Mouse (Mus musculus) large intestine, adult 2 months (tissue): ENCODE data around the gene P4hb. TPM values are rescaled to one million over a fixed set of nuclear protein-coding genes. Genes with fewer than 3 reads are reported as not detected.
A peak's percentile ranks its signal among the peaks of the same experiment; 100 is the strongest.

ENCODE experiments used
- DNase-seq: peaks from one replicate; pipeline ENCODE4 v3.0.0-alpha.2; 2012; ENCODE audit warnings: low read depth, low spot score
- WGBS: fragments of 180-500 bp; shearing (Covaris S2); methylation state at CpG from one replicate; pipeline ENCODE4 v1.1.7; 2018; 5-methylcytosine and 5-hydroxymethylcytosine counted together
- polyA plus RNA-seq: library from polyadenylated mRNA; depleted of rRNA; stranded (reverse); fragments of >200 nt; gene quantifications from 2 replicates; pipeline ENCODE4 v1.2.3, GENCODE M21; 2012; rRNA removed

Gene P4hb
- polyA plus RNA-seq = 496 and 716 TPM in 2 replicates

DNA sequence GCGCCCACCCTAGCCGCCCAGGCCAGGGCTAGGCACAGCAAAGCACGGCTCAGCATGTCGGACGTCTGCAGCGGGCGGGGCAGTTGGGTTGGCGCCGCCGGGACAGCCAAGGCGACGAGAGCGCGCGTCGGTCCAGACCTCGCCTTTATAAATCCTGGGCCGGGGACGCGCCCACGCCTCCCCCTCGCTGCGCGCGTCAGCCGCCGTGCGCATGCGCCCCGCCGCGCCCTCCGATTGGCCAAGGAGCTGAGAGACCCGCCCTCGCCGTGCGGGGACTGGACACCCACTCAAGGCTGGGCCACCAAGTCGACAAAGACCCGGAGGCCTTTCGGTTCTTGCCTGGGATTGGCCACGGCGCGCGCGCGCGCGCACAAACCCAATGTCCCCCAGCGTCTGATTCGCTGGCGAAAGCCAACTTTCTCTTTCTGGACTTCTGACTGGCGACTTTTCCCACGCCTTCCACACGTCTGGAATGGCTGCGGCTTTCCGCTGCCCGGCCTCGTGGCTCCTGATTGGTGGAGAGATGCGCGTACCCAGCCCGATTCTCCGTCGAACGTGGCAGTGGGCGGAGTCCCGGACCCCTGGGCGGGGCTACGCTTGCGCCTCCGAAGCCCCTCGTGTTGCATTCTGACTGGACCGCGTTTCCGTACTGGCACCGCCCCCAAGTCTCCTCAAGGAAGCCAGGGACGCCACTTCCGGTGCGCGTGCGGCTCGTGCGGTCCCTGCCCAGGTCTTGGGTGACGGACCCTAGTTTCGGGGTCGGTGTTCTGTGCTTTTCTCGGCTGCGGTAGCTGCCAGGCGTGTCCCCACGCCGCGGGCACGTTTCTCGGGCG lies at the start of gene P4hb:
Gene P4hb, minus strand, starts transcription at position 502 of the 833 bp plus-strand sequence.
- DNase-seq = peak; percentile 98
- under 1% methylated on average over 94 of the region's 94 CpGs for WGBS

GRCm38 (mm10) chr11:120622805-120623204 lies 49.8 kb upstream of the P4hb start:
- WGBS = 86% methylated on average over 6 of the region's 6 CpGs
- DNase-seq = no peak

- WGBS = 95% methylated on average over 14 of the region's 14 CpGs
- DNase-seq = no peak
These were observed 47.1 kb upstream of the P4hb start for GRCm38 (mm10) chr11:120620195-120620594.

GRCm38 (mm10) chr11:120618619-120619535 lies 45.8 kb upstream of the P4hb start:
- WGBS = 88% methylated on average over 25 of the region's 25 CpGs
- no peak for DNase-seq

GRCm38 (mm10) chr11:120617519-120618112 lies 44.6 kb upstream of the P4hb start, which contains the start of gene Pcyt2:
Gene Pcyt2 (minus strand): TSS chr11:120617936.
- under 1% methylated on average over 56 of the region's 56 CpGs for WGBS
- DNase-seq = no peak

DNA sequence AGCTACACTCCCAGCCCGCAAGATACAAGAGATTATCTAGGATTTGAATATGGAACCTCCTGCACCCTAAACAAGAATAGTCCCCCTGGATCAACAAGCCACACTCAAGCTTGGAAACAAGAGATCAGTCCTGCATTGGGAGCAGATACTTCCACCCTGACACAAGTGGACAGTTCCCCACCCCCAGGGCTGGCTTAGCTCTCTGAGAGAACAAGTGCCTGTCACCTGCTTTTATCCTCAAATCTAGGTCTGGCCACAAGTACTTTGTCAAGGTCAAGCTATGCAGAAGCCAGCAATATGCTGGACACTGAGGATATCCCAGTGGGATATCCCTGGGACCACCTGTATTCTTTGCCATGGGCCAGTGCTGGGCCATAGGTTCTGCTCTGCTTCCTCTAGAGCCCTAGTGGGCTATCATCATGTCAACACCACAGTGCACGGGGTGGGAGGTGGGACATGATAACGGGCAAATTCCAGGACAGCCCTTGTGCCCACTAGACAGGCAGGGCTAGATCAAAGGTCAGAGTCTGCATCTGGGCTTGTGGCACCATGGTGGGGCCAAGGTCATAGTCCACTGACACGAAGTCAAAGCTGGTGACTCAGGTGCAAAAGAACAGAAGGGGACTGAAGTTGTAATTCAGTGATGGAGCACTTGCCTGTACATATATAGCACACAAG lies 43.7 kb upstream of the P4hb start:
- WGBS = 35% methylated on average over 4 of the region's 4 CpGs

DNA sequence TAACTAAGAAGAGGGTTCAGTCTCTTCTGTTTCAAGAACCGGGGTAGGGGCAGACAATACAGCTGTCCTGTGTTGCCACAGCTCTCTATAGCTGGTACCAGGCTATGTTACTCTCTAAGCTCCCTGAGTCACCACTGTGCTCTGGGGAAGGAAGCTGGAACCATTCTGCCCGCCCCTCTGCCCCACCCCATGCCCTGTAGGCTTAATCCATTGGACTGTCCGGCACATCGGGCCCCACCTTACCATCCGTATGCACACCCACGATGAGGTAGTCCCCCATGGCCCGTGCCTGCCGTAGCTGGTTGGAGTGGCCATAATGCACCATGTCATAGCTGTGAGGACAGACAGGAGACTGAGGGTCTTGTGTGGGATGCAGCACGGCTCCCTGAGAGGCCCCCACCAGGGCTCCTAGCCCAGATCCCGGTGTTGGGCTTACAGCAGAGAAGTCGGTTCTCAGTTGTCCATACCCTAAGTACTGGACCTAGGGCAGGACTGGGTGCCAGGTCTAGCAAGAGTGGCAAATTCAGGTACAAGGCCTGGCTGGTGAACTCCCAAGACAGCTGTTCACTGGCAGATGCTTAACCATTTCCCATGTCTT lies 42.7 kb upstream of the P4hb start:
- DNase-seq = no peak
- 67% methylated on average over 11 of the region's 11 CpGs for WGBS

More for the DNA sequence above, 43.7 kb upstream of the P4hb start:
- no peak for DNase-seq

DNA sequence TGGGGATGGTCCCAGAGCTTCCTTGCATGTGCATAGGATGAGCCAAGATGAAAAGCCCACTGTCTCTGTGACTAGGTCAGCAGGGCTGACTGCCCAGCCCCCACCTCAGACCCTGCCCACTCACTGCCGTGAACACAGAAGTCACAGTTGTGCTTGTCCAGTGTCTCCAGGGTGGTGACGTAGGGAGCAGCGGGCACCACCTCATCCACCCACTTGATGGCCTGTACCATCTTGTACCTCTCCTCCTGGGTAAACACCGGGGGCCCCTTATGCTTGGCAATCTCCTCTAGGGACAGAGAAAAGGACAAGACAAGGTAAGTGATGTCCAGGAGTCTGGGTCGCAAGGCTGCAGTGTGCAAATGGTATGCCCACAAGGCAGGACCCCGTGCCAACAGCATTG lies 42.1 kb upstream of the P4hb start:
- 95% methylated on average over 6 of the region's 6 CpGs for WGBS
- no peak for DNase-seq

DNA sequence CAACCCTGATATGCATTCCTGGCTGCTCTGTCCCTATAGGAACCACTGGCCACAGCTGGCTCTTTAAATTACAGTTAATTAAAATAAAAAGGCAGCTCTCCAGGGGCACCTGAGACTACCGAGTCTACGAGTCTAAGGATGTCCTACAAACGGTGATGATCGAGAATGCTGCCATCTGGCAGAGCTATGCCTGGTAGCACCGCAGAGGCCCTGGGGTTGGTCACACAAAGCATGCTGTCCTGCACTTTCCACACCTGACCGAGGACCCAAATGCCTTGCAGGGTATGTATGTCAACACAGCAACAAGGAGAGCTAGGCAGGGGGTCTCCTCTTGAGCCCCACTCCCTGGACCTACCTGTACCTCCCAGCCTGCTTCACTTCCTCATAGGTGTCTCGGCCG lies 40.9 kb upstream of the P4hb start:
- DNase-seq = no peak
- 87% methylated on average over 8 of the region's 8 CpGs for WGBS

DNA sequence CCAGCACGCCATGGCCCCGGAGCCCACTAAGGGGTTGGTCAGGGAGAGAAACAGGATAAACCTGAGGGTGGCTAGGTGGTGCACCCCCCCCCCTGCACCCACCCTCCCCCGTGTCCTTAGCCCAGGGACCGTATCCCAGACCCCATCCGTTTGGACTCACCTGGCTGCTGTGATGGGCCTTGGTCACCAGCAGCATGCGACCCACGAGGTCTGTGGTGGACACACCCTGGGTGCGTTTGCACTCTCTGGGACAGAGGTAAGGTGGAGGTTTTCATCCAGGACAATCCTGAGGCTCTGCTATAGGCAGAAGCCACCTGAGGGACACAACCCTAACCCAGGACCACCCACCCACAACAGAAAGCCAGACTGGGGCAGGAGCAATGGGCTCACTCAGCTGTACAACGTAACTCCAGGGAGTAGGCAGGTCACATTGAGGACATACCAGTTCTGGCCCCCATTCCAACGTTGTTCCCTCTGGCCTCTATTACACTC lies 40.5 kb upstream of the P4hb start:
- DNase-seq = no peak
- WGBS = 84% methylated on average over 10 of the region's 10 CpGs

DNA sequence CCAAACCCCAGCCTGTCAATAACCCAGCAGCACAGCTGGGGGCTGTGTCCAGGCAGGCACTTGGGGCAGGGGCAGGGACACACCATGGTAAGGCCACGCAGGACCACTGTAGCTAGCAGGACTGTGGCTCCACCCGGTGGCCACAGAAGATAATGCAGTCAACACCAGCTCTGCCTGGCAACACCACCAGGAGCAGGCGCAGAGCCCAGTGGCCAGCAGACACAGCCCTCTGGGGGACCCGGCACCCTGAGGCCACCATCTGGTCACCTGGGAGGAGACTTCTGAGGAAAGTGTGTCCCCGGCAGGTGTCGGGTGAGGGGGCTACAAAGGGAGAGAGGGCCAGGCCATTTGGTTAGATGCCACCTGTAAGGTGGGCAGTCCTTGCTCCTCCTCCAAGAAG lies 39.7 kb upstream of the P4hb start:
- 56% methylated on average over 6 of the region's 6 CpGs for WGBS
- no peak for DNase-seq

DNA sequence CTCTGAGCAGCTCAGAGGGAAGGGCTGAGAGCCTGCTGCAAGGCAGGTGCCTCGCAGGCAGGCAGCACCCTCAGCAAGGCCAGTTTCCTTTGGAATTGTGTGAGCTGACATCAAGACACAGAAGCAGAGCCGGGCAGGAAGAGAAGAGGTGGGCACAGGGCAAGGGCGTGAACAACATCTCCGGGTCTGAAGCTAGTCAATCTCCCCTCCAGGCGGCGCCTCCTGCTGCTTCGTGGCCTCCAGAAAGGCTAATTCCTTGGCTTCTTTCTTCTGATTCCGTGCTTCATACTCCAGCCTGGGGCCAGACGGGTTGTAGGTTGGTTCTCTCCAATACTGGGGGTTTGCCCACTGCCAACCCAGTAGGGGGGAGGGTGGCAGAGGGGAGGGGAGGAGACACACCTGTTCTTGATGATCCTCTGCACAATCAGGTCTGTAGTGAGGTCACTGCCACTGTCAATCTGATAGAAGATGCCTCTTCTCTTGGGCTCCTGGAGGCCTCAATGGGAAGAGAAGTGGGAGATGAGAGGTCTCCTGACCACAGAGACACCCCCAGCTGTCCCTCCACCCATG lies 37.5 kb upstream of the P4hb start:
- no peak for DNase-seq
- WGBS = 89% methylated on average over 9 of the region's 9 CpGs

DNA sequence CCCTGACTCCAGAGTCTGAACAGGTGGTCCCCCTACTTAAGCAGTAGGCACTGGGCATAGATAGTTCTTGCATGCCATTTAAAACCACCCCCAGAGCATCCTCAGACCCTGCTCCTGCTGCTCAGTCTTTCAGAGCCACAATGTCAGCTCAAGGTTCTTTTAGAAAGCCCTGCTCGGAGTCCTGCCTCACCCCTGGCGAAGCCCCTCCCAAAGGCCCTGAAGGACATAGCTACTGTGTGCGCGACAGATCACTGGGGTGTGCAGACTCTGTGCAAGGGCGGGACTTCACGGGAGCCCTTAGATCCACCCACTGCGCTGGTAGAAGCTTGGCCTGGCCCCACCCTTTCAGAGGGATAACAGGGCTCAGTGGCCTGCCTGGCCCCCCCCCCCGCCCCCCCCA lies 36.2 kb upstream of the P4hb start:
- no peak for DNase-seq

GRCm38 (mm10) chr11:120608241-120609034 lies 35.4 kb upstream of the P4hb start, which contains the start of gene Npb:
Gene Npb (plus strand): TSS chr11:120608477.
- no peak for DNase-seq
- WGBS = 10% methylated on average over 45 of the region's 45 CpGs

More for the DNA sequence above, 36.2 kb upstream of the P4hb start:
- WGBS = 42% methylated on average over 8 of the region's 8 CpGs

- 74% methylated on average over 4 of the region's 4 CpGs for WGBS
- no peak for DNase-seq
These were observed 33.7 kb upstream of the P4hb start for GRCm38 (mm10) chr11:120606764-120607163.

GRCm38 (mm10) chr11:120605667-120606066 lies 32.6 kb upstream of the P4hb start:
- no peak for DNase-seq
- 83% methylated on average over 7 of the region's 7 CpGs for WGBS

- DNase-seq = no peak
- WGBS = 59% methylated on average over 2 of the region's 2 CpGs
These were observed 30.5 kb upstream of the P4hb start for GRCm38 (mm10) chr11:120603545-120603944.

GRCm38 (mm10) chr11:120600716-120601115 lies 27.7 kb upstream of the P4hb start:
- WGBS = 91% methylated on average over 3 of the region's 3 CpGs
- no peak for DNase-seq
